Mouse (Mus musculus): ENCODE results near the gene Zkscan14.
A peak's percentile ranks its signal among the peaks of the same experiment; 100 is the strongest.
"Not testable (repeated sequence)": the region's sequence is repeated elsewhere in the genome, so short reads cannot be mapped to it uniquely, and the experiment has no call there.

Gene Zkscan14

GRCm38 (mm10) chr5:145201321-145201991 is at the start of gene Zkscan14:
Gene Zkscan14, minus strand, starts transcription at chr5:145201868.
- DNase-seq (ENCODE audit: extremely low read depth, low read depth, low spot score): peak; percentile 45

DNA sequence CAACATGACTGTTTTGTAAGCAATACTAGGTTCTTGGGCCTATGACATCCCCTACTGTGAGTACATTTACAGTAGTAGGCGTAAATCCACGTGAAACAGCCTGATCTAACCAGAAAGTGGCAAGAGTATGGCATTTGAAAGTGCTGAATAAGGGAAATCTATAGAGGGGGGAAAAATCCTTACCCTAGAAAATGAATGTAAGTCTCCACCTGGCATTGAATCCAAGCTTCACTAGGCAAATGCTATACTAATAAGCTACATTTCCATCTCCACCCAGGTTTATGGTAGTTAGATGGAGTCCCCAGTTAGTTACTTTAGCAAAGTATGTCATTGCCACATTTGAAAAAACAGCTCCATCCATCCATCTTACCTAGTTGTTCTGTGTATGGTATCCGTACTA is 47.9 kb upstream of the Zkscan14 start:
- DNase-seq (ENCODE audit: extremely low read depth, low read depth, low spot score): no peak

DNA sequence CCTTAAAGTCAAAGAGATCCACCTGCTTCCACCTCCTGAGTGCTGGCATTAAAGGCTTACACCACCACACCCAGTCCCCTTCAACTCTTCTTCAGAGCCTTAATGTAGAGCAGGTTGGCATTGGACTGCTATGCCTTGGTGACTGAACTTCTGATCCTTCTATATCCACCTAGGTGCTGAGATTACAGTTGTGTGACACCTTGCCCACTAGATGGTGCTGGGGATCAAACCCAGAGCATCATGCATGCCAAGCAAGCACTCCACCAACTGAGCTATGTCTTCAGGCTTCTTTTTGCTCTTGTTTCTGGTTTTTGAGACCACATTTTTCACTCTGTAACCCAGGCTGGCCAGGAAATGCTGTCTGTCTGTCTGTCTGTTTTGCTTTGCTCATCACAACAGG is 33.0 kb upstream of the Zkscan14 start:
- no peak for DNase-seq (ENCODE audit: extremely low read depth, low read depth, low spot score)

- DNase-seq (ENCODE audit: extremely low read depth, low read depth, low spot score): peak; percentile 47
Observed at GRCm38 (mm10) chr5:145231893-145232411, 30.3 kb upstream of the Zkscan14 start.

- DNase-seq (ENCODE audit: extremely low read depth, low read depth, low spot score): no peak
Observed at GRCm38 (mm10) chr5:145231367-145231871, 29.8 kb upstream of the Zkscan14 start, which contains the start of gene Zfp655. Gene Zfp655, plus strand, starts transcription at chr5:145231715.

DNA sequence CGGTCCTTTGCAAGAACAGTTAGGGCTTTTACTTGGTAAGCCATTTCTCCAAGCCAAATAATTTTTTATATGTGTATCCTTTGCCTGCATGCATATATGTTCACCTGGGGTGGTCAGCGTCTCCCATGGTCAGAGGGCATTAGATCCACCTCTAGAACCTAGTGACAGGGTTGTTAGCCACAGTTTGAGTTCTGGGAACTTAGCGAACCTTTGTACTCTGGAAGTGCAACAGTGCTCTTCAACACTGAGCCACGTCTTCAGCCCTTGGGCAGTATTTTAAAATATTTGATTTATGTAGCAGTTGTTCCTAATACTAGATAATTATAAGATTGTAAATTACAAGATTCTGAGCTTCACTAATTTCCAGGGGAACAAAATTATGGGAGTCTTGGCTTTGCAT is 29.0 kb upstream of the Zkscan14 start:
- no peak for DNase-seq (ENCODE audit: extremely low read depth, low read depth, low spot score)

DNA sequence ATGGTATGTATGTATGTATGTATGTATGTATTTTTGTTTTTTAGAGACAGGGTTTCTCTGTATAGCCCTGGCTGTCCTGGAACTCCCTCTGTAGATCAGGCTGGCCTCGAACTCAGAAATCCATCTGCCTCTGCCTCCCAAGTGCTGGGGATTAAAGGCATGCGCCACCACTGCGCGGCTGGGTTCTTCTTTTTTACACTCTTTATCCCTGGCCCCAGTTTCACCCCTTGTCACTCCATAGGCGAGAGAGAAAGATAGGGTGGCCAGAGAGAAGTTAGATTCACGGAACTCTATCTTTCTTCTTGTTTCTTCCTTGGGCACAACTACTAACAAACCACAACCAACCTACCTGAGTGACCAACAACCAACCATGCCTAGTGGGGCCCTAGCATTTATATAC is 27.6 kb upstream of the Zkscan14 start:
- not testable (repeated sequence) for DNase-seq (ENCODE audit: extremely low read depth, low read depth, low spot score)

DNA sequence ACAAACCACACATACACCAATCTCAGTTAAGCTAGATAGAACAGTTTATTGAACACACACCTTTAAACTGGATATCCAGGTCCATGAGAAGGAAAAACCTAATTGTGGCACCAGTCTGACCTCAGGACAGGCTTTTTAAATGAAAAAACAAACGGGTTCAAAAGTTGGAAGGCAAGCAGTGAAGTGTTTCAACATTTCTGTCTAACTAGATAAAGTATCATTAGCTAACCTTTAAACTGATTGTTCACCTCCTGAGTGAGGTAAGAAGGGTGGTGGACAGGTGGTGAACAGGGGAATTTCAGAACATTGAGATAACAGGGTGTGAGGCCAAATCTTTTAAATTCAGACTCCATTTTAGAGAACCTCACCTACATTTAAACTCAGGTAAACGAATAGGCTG is 24.8 kb upstream of the Zkscan14 start:
- no peak for DNase-seq (ENCODE audit: extremely low read depth, low read depth, low spot score)

- no peak for DNase-seq (ENCODE audit: extremely low read depth, low read depth, low spot score)
Observed at GRCm38 (mm10) chr5:145223395-145223794, 21.7 kb upstream of the Zkscan14 start.

DNA sequence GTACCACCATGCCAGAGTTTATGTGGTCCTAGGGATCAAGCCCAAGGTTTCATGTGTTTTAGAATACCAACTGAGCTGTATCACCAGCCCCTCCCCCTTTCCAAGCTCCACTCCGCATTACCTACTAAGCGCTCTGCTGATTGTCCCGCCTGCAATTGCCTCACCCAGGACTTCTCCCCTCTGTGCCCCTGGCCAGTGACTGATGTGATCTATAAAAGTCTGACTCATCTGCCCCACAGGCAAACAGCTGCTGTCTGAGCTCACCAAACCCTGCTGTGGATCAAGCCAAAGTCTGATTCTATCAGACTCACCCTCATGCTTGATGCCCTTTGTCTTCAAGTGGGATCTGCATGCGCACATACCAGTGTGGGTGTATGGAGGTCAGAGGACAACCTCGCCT is 21.2 kb upstream of the Zkscan14 start:
- DNase-seq (ENCODE audit: extremely low read depth, low read depth, low spot score): peak; percentile 49

GRCm38 (mm10) chr5:145219981-145220380 is 18.3 kb upstream of the Zkscan14 start:
- no peak for DNase-seq (ENCODE audit: extremely low read depth, low read depth, low spot score)

GRCm38 (mm10) chr5:145218671-145219070 is 17.0 kb upstream of the Zkscan14 start:
- DNase-seq (ENCODE audit: extremely low read depth, low read depth, low spot score): no peak

DNA sequence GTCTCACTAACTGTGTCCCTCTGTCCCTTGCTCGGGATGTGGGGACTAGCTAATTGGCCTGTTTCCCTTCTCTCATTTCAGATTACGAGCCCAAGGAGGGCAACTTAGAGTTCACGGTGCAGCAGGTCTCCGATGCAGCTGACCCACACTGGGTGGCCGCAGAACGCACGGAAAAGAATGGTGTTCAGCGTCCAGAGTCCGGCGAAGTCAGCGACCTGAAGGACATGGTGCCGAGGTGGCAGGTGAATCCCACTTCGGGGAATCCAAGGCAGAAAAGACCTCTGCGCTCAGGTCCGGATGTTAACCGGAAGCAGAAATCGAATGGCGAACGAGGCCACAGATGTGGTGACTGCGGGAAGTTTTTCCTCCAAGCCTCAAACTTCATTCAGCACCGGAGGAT is 16.5 kb upstream of the Zkscan14 start:
- DNase-seq (ENCODE audit: extremely low read depth, low read depth, low spot score): no peak

DNA sequence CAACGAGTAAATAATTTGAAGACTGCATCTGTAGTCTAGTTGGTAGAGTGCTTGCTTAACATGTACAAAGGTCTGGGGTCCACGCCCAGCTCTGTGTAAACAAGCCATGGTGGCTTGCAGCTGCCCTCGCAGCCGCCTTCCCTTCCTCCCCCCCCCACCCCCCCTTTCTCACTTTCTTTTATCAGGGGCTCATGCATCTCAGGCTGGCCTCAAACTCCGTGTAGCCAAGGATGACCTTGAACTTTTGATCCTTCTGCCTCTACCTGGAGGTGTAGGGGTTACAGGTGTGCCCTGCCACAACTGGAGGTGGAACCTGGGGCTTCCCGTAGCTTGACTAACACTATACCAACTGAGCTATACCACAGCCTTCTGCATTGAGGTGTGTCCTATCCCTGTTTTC is 16.1 kb upstream of the Zkscan14 start:
- DNase-seq (ENCODE audit: extremely low read depth, low read depth, low spot score): no peak

GRCm38 (mm10) chr5:145214679-145215078 is 13.0 kb upstream of the Zkscan14 start:
- no peak for DNase-seq (ENCODE audit: extremely low read depth, low read depth, low spot score)

DNA sequence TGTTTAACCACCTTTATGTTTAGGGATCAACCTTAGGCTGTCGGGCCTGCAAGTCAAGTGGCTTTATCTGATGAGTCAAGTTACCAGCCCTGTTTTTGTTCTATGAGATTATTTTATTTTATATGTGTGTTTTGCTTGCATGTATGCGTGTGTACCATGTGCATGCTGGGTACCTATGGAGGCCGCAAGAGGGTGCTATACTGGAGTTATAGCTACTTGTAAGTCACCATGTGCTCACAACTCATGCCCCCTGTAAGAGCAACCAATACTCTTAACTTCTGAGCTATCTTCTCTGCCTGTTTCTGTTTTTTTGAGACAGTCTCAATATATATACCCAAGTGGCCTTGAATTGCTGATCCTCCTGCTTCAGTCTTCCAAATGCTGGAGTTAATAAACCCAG is 11.8 kb upstream of the Zkscan14 start:
- no peak for DNase-seq (ENCODE audit: extremely low read depth, low read depth, low spot score)

- no peak for DNase-seq (ENCODE audit: extremely low read depth, low read depth, low spot score)
Observed at GRCm38 (mm10) chr5:145212216-145212615, 10.5 kb upstream of the Zkscan14 start.

- DNase-seq (ENCODE audit: extremely low read depth, low read depth, low spot score): no peak
Observed at GRCm38 (mm10) chr5:145211340-145211739, 9.7 kb upstream of the Zkscan14 start.

DNA sequence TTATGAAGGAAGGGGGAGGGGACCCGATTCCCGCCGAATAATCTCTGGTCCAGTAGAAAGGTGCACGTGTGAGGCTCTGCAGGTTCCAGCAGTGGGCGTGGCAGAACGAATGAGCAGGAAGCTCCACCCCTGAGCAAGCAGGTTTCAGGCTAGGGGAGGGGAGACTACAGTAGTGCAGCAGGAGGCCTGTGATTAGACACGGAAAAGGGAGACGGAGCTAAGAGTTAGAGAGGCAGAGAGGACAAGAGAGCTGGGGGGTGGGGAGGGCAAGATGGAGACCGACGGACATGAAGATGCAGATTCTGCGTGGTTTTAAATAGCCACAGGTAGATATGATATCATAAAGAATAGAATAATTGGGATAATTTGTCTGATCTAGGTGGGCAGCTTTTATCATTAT is 6.7 kb upstream of the Zkscan14 start:
- not testable (repeated sequence) for DNase-seq (ENCODE audit: extremely low read depth, low read depth, low spot score)

DNA sequence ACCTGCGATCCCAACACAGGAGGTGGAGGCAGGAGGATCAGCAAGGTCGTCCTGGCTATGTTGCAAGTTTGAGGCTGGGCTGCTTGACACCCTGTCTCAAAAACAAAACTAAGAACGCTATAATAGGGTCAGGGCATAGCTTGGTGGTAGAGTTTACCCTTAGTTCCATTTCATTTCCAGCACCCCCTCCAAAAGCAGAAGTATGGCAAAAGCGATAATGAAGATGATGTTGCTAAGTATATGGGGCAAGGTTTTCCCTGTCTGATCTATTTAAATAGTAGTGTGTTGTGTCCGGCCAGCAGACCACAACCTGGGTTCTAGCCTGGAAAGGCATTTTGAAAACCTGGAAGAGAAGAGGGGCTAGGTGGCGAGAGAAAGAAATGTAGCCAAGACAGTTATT is 6.3 kb upstream of the Zkscan14 start:
- no peak for DNase-seq (ENCODE audit: extremely low read depth, low read depth, low spot score)

- DNase-seq (ENCODE audit: extremely low read depth, low read depth, low spot score): no peak
Observed at GRCm38 (mm10) chr5:145207385-145207784, 5.7 kb upstream of the Zkscan14 start.

DNA sequence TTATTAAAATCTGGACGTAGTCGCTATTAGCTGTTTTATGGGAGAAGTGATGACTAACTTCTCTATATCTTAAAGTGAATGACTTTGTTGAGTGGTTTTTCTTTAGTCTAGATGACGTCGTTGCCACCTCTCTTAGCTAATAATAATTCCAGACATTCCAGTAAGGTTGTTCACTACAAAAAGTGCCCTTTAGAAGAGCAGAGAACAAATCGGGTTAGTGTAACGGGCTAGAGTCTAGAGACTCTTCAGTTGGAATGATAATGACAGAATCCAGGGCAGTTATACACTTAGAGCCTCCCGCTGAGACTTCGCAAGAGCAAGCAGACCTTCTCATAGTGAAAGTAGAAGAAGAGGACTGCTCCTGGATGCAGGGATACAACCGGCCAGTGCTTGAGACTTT is 3.4 kb upstream of the Zkscan14 start:
- DNase-seq (ENCODE audit: extremely low read depth, low read depth, low spot score): no peak
